Comparison of ENCODE assay signal across 13 mouse cellular contexts in the genomic region with DNA sequence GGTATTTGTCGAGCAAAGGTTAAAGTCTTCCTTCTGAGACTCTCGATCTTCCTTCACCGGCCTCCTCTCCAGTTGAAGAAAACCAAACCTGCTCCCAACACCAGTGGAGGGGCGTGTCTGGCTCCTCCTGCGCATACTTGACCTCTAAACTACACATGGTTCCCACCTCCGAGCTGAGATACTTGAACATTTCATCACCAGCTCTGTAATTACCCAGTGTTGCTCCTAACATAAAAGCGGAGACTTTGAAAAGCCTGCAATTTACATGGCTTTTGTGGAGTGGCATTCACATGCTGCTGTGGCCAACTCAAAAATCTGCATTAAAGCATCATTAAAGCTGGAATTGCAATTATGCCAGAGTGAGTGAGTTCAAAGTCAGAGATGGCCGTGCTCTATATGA.
DNase-seq lines count a peak whose midpoint lies in the region; ATAC-seq and TF ChIP-seq lines count a peak whose summit lies in the region.
"Had no signal": no experiment of that assay in that cellular context is flagged by ENCODE, and none has a peak within 500 bp of the region (broad histone marks: within the 10 kb centered on the region; RNA-seq: fewer than 3 reads in every experiment).

No protein-coding gene starts in this region.

- H3K36me3 ChIP-seq in forebrain, embryonic 10.5 days (replicated peaks), result peaks cover 5% of the 10 kb centered on the region; the same call in 1 of the 2 replicates
- no peaks in the 10 kb centered on the region for H3K36me3 ChIP-seq in forebrain, postnatal 0 days (ENCODE audit: insufficient read depth)
- 0 out of 2 replicates have a peak, but pooled peaks cover 2% of the 10 kb centered on the region for H3K36me3 ChIP-seq in midbrain, embryonic 11.5 days (ENCODE audit: control insufficient read depth, insufficient read depth, low read length)
- H3K36me3 ChIP-seq in midbrain, postnatal 0 days (ENCODE audit: insufficient read depth, low read length), result no peaks in the 10 kb centered on the region
- no peaks in the 10 kb centered on the region for H3K36me3 ChIP-seq in midbrain, embryonic 14.5 days (ENCODE audit: control insufficient read depth, insufficient read depth, low read length)
- H3K36me3 ChIP-seq in thymus, adult 2 months (ENCODE audit: control insufficient read depth, insufficient read depth, low read length), result no peaks in the 10 kb centered on the region

- H3K9me3 ChIP-seq in forebrain, embryonic 10.5 days, result no peaks in the 10 kb centered on the region
- H3K9me3 ChIP-seq in forebrain, postnatal 0 days (ENCODE audit: low read length), result no peaks in the 10 kb centered on the region
- no peaks in the 10 kb centered on the region for H3K9me3 ChIP-seq in midbrain, embryonic 11.5 days (ENCODE audit: control insufficient read depth, low read length)
- no peaks in the 10 kb centered on the region for H3K9me3 ChIP-seq in midbrain, postnatal 0 days (ENCODE audit: low read length)
- H3K9me3 ChIP-seq in midbrain, embryonic 14.5 days (ENCODE audit: control insufficient read depth, low read length), result no peaks in the 10 kb centered on the region

- no peak overlapping the region for H3K4me3 ChIP-seq in forebrain, embryonic 10.5 days
- H3K4me3 ChIP-seq in forebrain, postnatal 0 days (ENCODE audit: low read depth, low read length), result no peak overlapping the region
- H3K4me3 ChIP-seq in midbrain, embryonic 11.5 days (ENCODE audit: low read depth, low read length), result no peak overlapping the region
- no peak overlapping the region for H3K4me3 ChIP-seq in midbrain, postnatal 0 days (ENCODE audit: low read depth, low read length)
- no peak overlapping the region for H3K4me3 ChIP-seq in midbrain, embryonic 14.5 days (replicated peaks; ENCODE audit: low read depth, low read length)
- H3K4me3 ChIP-seq in thymus, adult 2 months (ENCODE audit: control insufficient read depth, insufficient read depth, low read length), result no peak overlapping the region

- TF ChIP-seq POLR2A in thymus, adult 2 months (IDR thresholded peaks at IDR 0.05; ENCODE audit: control insufficient read depth, extremely low read depth, insufficient read depth, low read length, poor library complexity), result no peak

- H3K27me3 ChIP-seq in forebrain, embryonic 10.5 days (ENCODE audit: poor library complexity, severe bottlenecking), result no peaks in the 10 kb centered on the region
- H3K27me3 ChIP-seq in forebrain, postnatal 0 days (ENCODE audit: insufficient read depth, low read length), result no peaks in the 10 kb centered on the region
- H3K27me3 ChIP-seq in midbrain, embryonic 11.5 days (ENCODE audit: control insufficient read depth, insufficient read depth, low read length), result no peaks in the 10 kb centered on the region
- no peaks in the 10 kb centered on the region for H3K27me3 ChIP-seq in midbrain, postnatal 0 days (ENCODE audit: insufficient read depth, low read length)
- no peaks in the 10 kb centered on the region for H3K27me3 ChIP-seq in midbrain, embryonic 14.5 days (ENCODE audit: control insufficient read depth, insufficient read depth, low read length)
- H3K27me3 ChIP-seq in thymus, adult 2 months (ENCODE audit: control insufficient read depth, insufficient read depth, low read length), result no peaks in the 10 kb centered on the region

- H3K9ac ChIP-seq in forebrain, postnatal 0 days, result no peak overlapping the region
- no peak overlapping the region for H3K9ac ChIP-seq in midbrain, embryonic 11.5 days (ENCODE audit: low read length)
- H3K9ac ChIP-seq in midbrain, postnatal 0 days (replicated peaks; ENCODE audit: low read length, poor library complexity, severe bottlenecking), result no peak overlapping the region
- H3K9ac ChIP-seq in midbrain, embryonic 14.5 days (replicated peaks; ENCODE audit: low read length), result no peak overlapping the region

- H3K4me1 ChIP-seq in forebrain, embryonic 10.5 days, result peaks cover 42% of the 10 kb centered on the region
- H3K4me1 ChIP-seq in forebrain, postnatal 0 days (ENCODE audit: insufficient read depth), result no peaks in the 10 kb centered on the region
- H3K4me1 ChIP-seq in midbrain, embryonic 11.5 days (ENCODE audit: control insufficient read depth, insufficient read depth, low read length), result peaks cover 14% of the 10 kb centered on the region
- no peaks in the 10 kb centered on the region for H3K4me1 ChIP-seq in midbrain, postnatal 0 days (ENCODE audit: insufficient read depth, low read length)
- H3K4me1 ChIP-seq in midbrain, embryonic 14.5 days (ENCODE audit: control insufficient read depth, insufficient read depth, low read length), result peaks cover 12% of the 10 kb centered on the region; the same call in 1 of the 2 replicates
- no peaks in the 10 kb centered on the region for H3K4me1 ChIP-seq in thymus, adult 2 months (replicated peaks; ENCODE audit: control insufficient read depth, insufficient read depth, low read length)

- H3K27ac ChIP-seq in forebrain, embryonic 10.5 days, result peak overlapping the region; percentile 54; the same call in 1 of the 2 replicates
- H3K27ac ChIP-seq in forebrain, postnatal 0 days (ENCODE audit: low read depth, low read length), result no peak overlapping the region
- H3K27ac ChIP-seq in midbrain, embryonic 11.5 days (ENCODE audit: low read depth, low read length), result peak overlapping the region; percentile 45; the same call in 1 of the 2 replicates
- H3K27ac ChIP-seq in midbrain, postnatal 0 days (ENCODE audit: low read depth, low read length), result no peak overlapping the region
- no peak overlapping the region for H3K27ac ChIP-seq in midbrain, embryonic 14.5 days (replicated peaks; ENCODE audit: low read depth, low read length)
- H3K27ac ChIP-seq in thymus, adult 2 months (ENCODE audit: control insufficient read depth, insufficient read depth, low read length), result no peak overlapping the region

- no peak for TF ChIP-seq CTCF in forebrain, postnatal 0 days (IDR thresholded peaks at IDR 0.05; ENCODE audit: low read depth)
- no peak for TF ChIP-seq CTCF in midbrain, postnatal 0 days (IDR thresholded peaks at IDR 0.05)
- TF ChIP-seq CTCF in thymus, adult 2 months (IDR thresholded peaks at IDR 0.05; ENCODE audit: borderline replicate concordance, control insufficient read depth, extremely low read depth, insufficient read depth, low read length, poor library complexity), result no peak

- H3K4me2 ChIP-seq in forebrain, postnatal 0 days (ENCODE audit: low read depth), result no peak overlapping the region
- no peak overlapping the region for H3K4me2 ChIP-seq in midbrain, embryonic 11.5 days
- no peak overlapping the region for H3K4me2 ChIP-seq in midbrain, postnatal 0 days (ENCODE audit: low read depth, low read length, poor library complexity, severe bottlenecking)
- no peak overlapping the region for H3K4me2 ChIP-seq in midbrain, embryonic 14.5 days (ENCODE audit: low read length)

- 75% methylated on average over 8 of the region's 8 CpGs for WGBS in forebrain, embryonic 10.5 days
- WGBS in forebrain, postnatal 0 days, result 35% methylated on average over 8 of the region's 8 CpGs
- 80% methylated on average over 8 of the region's 8 CpGs for WGBS in midbrain, embryonic 11.5 days
- WGBS in midbrain, postnatal 0 days, result 71% methylated on average over 8 of the region's 8 CpGs
- 67% methylated on average over 8 of the region's 8 CpGs for WGBS in midbrain, embryonic 14.5 days
- WGBS in thymus, adult 2 months, result 92% methylated on average over 8 of the region's 8 CpGs

- no peak for DNase-seq in forebrain, embryonic 10.5 days (ENCODE audit: extremely low spot score, low spot score)
- no peak for DNase-seq in forebrain, postnatal 0 days
- peak; percentile 83 for DNase-seq in midbrain, embryonic 11.5 days (ENCODE audit: low spot score, missing footprints)
- no peak for DNase-seq in midbrain, postnatal 0 days (ENCODE audit: low spot score)
- DNase-seq in kidney, postnatal 14 days, result peak; percentile 61
- peak; percentile 10 for DNase-seq in midbrain, embryonic 14.5 days
- no peak for DNase-seq in thymus, adult 2 months
- DNase-seq in spleen, postnatal 36 days (ENCODE audit: low spot score in 2 of 2), result no peak
- DNase-seq: adrenal gland, postnatal 10 days; cerebellum, adult 9-11 months; gastrocnemius, postnatal 14 days; thymus, postnatal 36 days had no signal

- ATAC-seq in forebrain, postnatal 0 days, result no peak
- ATAC-seq in midbrain, embryonic 11.5 days (ENCODE audit: low FRiP score), result peak; percentile 6; the same call in 1 of the 2 replicates
- ATAC-seq in midbrain, postnatal 0 days (ENCODE audit: low FRiP score), result no peak
- ATAC-seq in midbrain, embryonic 14.5 days (ENCODE audit: low FRiP score, low TSS enrichment), result no peak
- ATAC-seq: inflammation-experienced regulatory T-cells, adult 6 months had no signal

Comparison
In these comparisons a context has a peak if more than half of its experiments do, and no peak if none do; other contexts are left out.
1. DNase-seq: peak in midbrain, embryonic 11.5 days (single experiment), kidney, postnatal 14 days (single experiment) and midbrain, embryonic 14.5 days (single experiment); none in forebrain, embryonic 10.5 days (single experiment), forebrain, postnatal 0 days (single experiment), midbrain, postnatal 0 days (single experiment), thymus, adult 2 months (single experiment) and spleen, postnatal 36 days (0 of 2).
2. H3K27ac ChIP-seq: peak in forebrain, embryonic 10.5 days (single experiment) and midbrain, embryonic 11.5 days (single experiment); none in forebrain, postnatal 0 days (single experiment), midbrain, postnatal 0 days (single experiment), midbrain, embryonic 14.5 days (single experiment) and thymus, adult 2 months (single experiment).